Mouse (Mus musculus) gonadal fat pad, adult 2 months (tissue): ENCODE results near the gene Ryk. TPM values are rescaled to one million over a fixed set of nuclear protein-coding genes. Genes with fewer than 3 reads are reported as not detected.

ENCODE experiments used
- DNase-seq: peaks from one replicate; pipeline ENCODE4 v3.0.0-alpha.2; 2012; ENCODE audit warnings: low read depth
- polyA plus RNA-seq: library from polyadenylated mRNA; depleted of rRNA; stranded (reverse); fragments of >200 nt; gene quantifications from 2 replicates; pipeline ENCODE4 v1.2.3, GENCODE M21; 2012; rRNA removed

Gene Ryk
- polyA plus RNA-seq, 1 experiment, result 68.8 TPM

GRCm38 (mm10) chr9:102948706-102949105 lies 114.0 kb downstream of the Ryk start:
- DNase-seq, result no peak

- DNase-seq, result no peak
Observed at GRCm38 (mm10) chr9:102951091-102951994, 116.6 kb downstream of the Ryk start.

DNA sequence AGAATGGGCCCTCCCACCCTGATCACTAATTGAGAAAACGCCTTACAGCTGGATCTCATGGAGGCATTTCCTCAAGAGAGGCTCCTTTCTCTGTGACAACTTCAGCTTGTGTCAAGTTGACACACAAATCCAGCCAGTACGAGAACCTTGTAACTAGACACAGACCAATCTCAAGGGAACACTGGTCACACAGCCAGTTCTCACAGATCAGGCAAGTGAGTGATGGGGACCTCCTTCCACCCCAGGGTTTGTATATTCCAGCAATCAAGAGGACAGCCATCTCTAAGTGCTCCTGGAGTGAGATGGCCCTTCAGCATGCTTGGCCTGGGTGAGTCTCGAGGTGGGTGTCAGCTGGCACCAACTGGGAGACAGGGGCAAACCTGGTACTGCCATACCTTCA lies 121.1 kb downstream of the Ryk start:
- no peak for DNase-seq

Other genes with a start within 250 kb of the Ryk start
- 117 and 162 TPM in 2 replicates for gene Anapc13, start 208.6 kb upstream of the Ryk start, polyA plus RNA-seq
- gene Cep63, start 208.4 kb upstream of the Ryk start, polyA plus RNA-seq, result 5.5 and 7.0 TPM in 2 replicates
- gene Amotl2, start 118.2 kb upstream of the Ryk start, polyA plus RNA-seq, result 59.7 and 62.2 TPM in 2 replicates
- gene Slco2a1, start 153.8 kb downstream of the Ryk start, polyA plus RNA-seq, result 36.8 and 61.6 TPM in 2 replicates